Mouse (Mus musculus) G1E (cell line): ENCODE data around the gene Ppcs.

Experiments used
- CTCF ChIP-seq: IDR thresholded peaks from 2 replicates; pipeline ENCODE4 v1.5.1; 2012; ENCODE audit warnings: low read depth, low read length, inconsistent platforms, mixed read lengths
- GATA1 ChIP-seq: IDR thresholded peaks from 2 replicates; pipeline ENCODE4 v1.6.1; 2012; ENCODE audit warnings: borderline replicate concordance, low read length, inconsistent platforms, mixed read lengths

- TF ChIP-seq CTCF, result no peak
- TF ChIP-seq GATA1, result no peak
These were observed 7.0 kb downstream of the Ppcs start, which contains the start of gene Ccdc30 for GRCm38 (mm10) chr4:119415072-119415753.
